In genomic region chr1:13427068-13427434, GRCm38 (mm10) we compare ENCODE assay signal across 8 mouse cellular contexts.
DNase-seq lines count a peak whose midpoint lies in the region; ATAC-seq and TF ChIP-seq lines count a peak whose summit lies in the region.

No protein-coding gene starts in this region.

- no peak overlapping the region for H3K9ac ChIP-seq in hindbrain, embryonic 16.5 days (ENCODE audit: low read depth, low read length)
- no peak overlapping the region for H3K9ac ChIP-seq in midbrain, embryonic 14.5 days (replicated peaks; ENCODE audit: low read length)

- no peaks in the 10 kb centered on the region for H3K9me3 ChIP-seq in hindbrain, embryonic 16.5 days (ENCODE audit: control insufficient read depth, low read length)
- H3K9me3 ChIP-seq in midbrain, embryonic 14.5 days (ENCODE audit: control insufficient read depth, low read length): no peaks in the 10 kb centered on the region

- H3K4me1 ChIP-seq in kidney, adult 2 months (ENCODE audit: control insufficient read depth, insufficient read depth, low read length): no peaks in the 10 kb centered on the region
- peaks cover 2% of the 10 kb centered on the region for H3K4me1 ChIP-seq in bone marrow, adult 2 months (ENCODE audit: control insufficient read depth, insufficient read depth, low read length)
- peaks cover 7% of the 10 kb centered on the region for H3K4me1 ChIP-seq in hindbrain, embryonic 16.5 days (ENCODE audit: control insufficient read depth, insufficient read depth, low read depth, low read length)
- peaks cover 3% of the 10 kb centered on the region; the same call in 1 of the 2 replicates for H3K4me1 ChIP-seq in midbrain, embryonic 14.5 days (ENCODE audit: control insufficient read depth, insufficient read depth, low read length)

- no peak overlapping the region for H3K27ac ChIP-seq in kidney, adult 2 months (ENCODE audit: insufficient read depth, low read depth, low read length)
- no peak overlapping the region for H3K27ac ChIP-seq in bone marrow, adult 2 months (ENCODE audit: control insufficient read depth, insufficient read depth, low read depth, low read length, poor library complexity)
- no peak overlapping the region for H3K27ac ChIP-seq in hindbrain, embryonic 16.5 days (ENCODE audit: low read depth, low read length)
- no peak overlapping the region for H3K27ac ChIP-seq in midbrain, embryonic 14.5 days (replicated peaks; ENCODE audit: low read depth, low read length)

- no peak for TF ChIP-seq POLR2A in kidney, adult 2 months (IDR thresholded peaks at IDR 0.05; ENCODE audit: low read depth, low read length)
- TF ChIP-seq POLR2A in bone marrow, adult 2 months (IDR thresholded peaks at IDR 0.05; ENCODE audit: borderline replicate concordance, control insufficient read depth, low read depth, low read length): no peak

- 76% methylated on average over 5 of the region's 5 CpGs for WGBS in kidney, adult 2 months
- WGBS in bone marrow, adult 2 months: 64% methylated on average over 5 of the region's 5 CpGs
- 58% methylated on average over 5 of the region's 5 CpGs for WGBS in hindbrain, embryonic 16.5 days
- WGBS in midbrain, embryonic 14.5 days: 59% methylated on average over 5 of the region's 5 CpGs

- ATAC-seq in hindbrain, embryonic 16.5 days: no peak; the same call in none of the 2 replicates
- no peak for ATAC-seq in midbrain, embryonic 14.5 days (ENCODE audit: low FRiP score, low TSS enrichment)

- peak overlapping the region; percentile 66; the same call in 1 of the 2 replicates for H3K4me2 ChIP-seq in hindbrain, embryonic 16.5 days (ENCODE audit: low read length)
- H3K4me2 ChIP-seq in midbrain, embryonic 14.5 days (ENCODE audit: low read length): peak overlapping the region; percentile 60; the same call in 1 of the 2 replicates

- no peaks in the 10 kb centered on the region for H3K27me3 ChIP-seq in kidney, adult 2 months (replicated peaks; ENCODE audit: control insufficient read depth, insufficient read depth, low read length)
- H3K27me3 ChIP-seq in hindbrain, embryonic 16.5 days (replicated peaks; ENCODE audit: control insufficient read depth, insufficient read depth, low read length): no peaks in the 10 kb centered on the region
- no peaks in the 10 kb centered on the region for H3K27me3 ChIP-seq in midbrain, embryonic 14.5 days (ENCODE audit: control insufficient read depth, insufficient read depth, low read length)

- no peak for TF ChIP-seq CTCF in kidney, adult 2 months (conservative IDR thresholded peaks at IDR 0.05; ENCODE audit: insufficient read depth, insufficient read length, low read depth, low read length)
- TF ChIP-seq CTCF in bone marrow, adult 2 months (IDR thresholded peaks at IDR 0.05; ENCODE audit: control insufficient read depth, insufficient read depth, low read length): no peak

- H3K4me3 ChIP-seq in kidney, adult 2 months (ENCODE audit: insufficient read depth, low read depth, low read length): peak overlapping the region; percentile 72; the same call in 1 of the 2 replicates
- H3K4me3 ChIP-seq in bone marrow, adult 2 months (replicated peaks; ENCODE audit: control insufficient read depth, low read depth, low read length): peak overlapping the region; percentile 67
- H3K4me3 ChIP-seq in hindbrain, embryonic 16.5 days (ENCODE audit: low read length): peak overlapping the region; percentile 43; the same call in 1 of the 2 replicates
- H3K4me3 ChIP-seq in midbrain, embryonic 14.5 days (replicated peaks; ENCODE audit: low read depth, low read length): no peak overlapping the region

- H3K36me3 ChIP-seq in kidney, adult 2 months (ENCODE audit: control insufficient read depth, insufficient read depth, low read length): no peaks in the 10 kb centered on the region
- H3K36me3 ChIP-seq in hindbrain, embryonic 16.5 days (ENCODE audit: control insufficient read depth, insufficient read depth, low read length): no peaks in the 10 kb centered on the region
- no peaks in the 10 kb centered on the region for H3K36me3 ChIP-seq in midbrain, embryonic 14.5 days (ENCODE audit: control insufficient read depth, insufficient read depth, low read length)

- no peak for DNase-seq in kidney, adult 2 months
- no peak for DNase-seq in kidney, postnatal 36 days
- no peak for DNase-seq in midbrain, embryonic 14.5 days
- no peak for DNase-seq in B cell, adult 2 months
- DNase-seq in layer of hippocampus, adult 18-20 months (ENCODE audit: low spot score in 2 of 2): no peak
- no peak for DNase-seq in layer of hippocampus, adult 11-12 months (ENCODE audit: low spot score)
